Mouse (Mus musculus) v-Abl transformed pro-B cells (cell line): ENCODE measurements around the gene Fnip2.

Source experiments
- in situ Hi-C, 2 experiments: fragments of 400-800 bp; cut with MboI; formaldehyde crosslinking; loops; one replicate each; pipeline ENCODE4 v1.15.1; 2025; ENCODE audit not compliant: unreplicated experiment in 2 of 2

Gene Fnip2

DNA sequence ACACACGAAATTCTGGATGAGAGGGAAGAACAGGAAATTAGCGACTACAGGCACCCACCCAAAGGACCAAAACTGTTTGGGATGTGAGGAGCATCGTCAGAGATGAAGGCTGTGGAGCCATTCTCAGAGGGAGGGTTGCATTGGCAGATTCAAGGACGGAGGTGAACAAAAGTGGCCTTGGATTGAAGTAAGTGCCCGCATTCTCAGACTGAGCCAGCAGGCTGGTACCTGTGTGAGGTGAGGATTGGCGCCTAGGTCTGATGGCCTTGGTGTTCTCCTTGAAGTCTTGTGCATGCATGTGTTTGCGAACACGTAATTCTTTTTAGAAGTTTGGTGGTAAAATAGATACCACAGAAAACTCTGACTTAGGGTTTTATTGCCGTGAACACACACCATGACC is 133.2 kb downstream of the Fnip2 start:
- in situ Hi-C loops = loop anchor here in 1 of 2 experiments (10.0 kb wide), 1 partner anchor 210 kb away; no protein-coding TSS in a partner anchor

DNA sequence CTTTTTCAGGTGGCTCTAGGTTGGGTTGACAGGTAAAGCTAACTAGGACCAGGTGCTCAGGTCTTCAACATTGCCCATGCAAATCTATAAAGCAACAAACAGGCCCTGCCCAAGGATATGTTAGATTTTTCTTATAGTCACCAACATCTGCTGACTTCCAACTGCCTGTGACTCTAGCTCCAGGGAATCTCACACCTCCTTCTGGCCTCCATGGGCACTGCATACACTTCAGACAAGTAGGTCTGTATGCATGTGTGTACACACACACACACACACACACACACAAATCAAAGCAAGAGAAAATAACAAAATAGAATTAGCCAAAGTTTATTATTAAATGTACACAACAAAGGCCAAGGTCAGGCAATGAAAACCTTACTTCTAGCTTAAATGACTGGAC is 134.0 kb downstream of the Fnip2 start:
- in situ Hi-C loops = loop anchor here in 1 of 2 experiments (10.0 kb wide), 1 partner anchor 209 kb away; no protein-coding TSS in a partner anchor

- in situ Hi-C loops = no loop called here
Observed at GRCm38 (mm10) chr3:79425441-79425840, 142.2 kb downstream of the Fnip2 start.

DNA sequence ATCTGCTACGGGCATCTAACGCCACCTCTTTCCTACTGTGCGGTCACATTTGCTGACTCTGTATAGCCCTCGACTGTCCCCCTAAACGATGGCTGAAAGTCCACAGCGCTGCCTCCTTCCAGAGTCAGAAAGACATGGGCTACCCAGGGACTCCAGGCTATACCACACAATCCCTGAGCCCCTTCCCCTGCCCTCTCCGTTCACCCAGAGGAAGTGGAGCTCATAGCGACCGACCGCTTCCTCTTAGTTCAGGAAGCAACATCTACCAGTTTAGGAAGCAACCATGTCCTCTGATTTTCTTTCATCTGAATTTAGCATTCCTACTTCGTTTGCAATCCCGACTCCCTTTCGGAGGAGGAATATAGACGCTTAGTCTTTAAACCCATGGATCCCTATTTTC is 148.7 kb downstream of the Fnip2 start:
- in situ Hi-C loops = no loop called here

GRCm38 (mm10) chr3:79416944-79417680 is 150.5 kb downstream of the Fnip2 start:
- in situ Hi-C loops = no loop called here

GRCm38 (mm10) chr3:79415929-79416328 is 151.7 kb downstream of the Fnip2 start:
- in situ Hi-C loops = no loop called here

DNA sequence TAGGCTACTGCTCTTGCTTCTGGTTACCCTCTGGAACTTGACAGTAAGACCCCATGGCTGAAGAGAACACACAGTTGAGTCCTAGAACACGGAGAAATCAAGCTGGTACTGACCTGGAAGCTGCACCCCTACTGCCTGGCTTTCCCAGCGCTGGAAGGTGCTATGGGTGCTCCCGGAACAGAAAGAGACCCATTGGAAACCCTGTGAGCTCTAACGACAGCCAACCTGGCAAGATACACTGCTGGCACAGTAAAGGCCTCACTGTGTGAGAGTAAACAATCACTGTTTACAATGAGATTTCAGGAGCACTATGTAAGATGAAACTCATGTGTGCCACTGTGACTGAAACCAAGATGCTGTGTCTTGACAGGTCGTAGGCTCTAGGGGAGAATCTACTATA is 152.5 kb downstream of the Fnip2 start:
- in situ Hi-C loops = no loop called here

- in situ Hi-C loops = no loop called here
Observed at GRCm38 (mm10) chr3:79413492-79413891, 154.1 kb downstream of the Fnip2 start.

- in situ Hi-C loops = no loop called here
Observed at GRCm38 (mm10) chr3:79411666-79412065, 155.9 kb downstream of the Fnip2 start.

DNA sequence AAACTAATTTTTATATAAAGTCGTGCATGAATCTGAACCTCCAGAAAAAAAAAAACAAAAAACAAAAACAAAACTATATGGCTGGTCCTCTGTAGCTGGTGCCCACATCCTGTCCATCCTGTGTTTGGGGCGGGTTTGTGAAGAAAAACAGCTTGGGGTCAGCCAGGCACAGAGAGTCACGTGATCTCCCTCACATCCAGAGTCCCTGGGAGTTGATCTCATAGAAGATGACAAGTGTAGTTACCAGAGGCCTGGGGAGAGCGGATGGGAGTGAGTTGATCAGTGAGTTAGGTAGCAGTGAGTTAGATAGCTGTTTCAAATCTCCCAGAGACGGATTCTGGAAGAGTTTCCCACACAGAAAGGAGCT is 157.0 kb downstream of the Fnip2 start:
- in situ Hi-C loops = no loop called here

DNA sequence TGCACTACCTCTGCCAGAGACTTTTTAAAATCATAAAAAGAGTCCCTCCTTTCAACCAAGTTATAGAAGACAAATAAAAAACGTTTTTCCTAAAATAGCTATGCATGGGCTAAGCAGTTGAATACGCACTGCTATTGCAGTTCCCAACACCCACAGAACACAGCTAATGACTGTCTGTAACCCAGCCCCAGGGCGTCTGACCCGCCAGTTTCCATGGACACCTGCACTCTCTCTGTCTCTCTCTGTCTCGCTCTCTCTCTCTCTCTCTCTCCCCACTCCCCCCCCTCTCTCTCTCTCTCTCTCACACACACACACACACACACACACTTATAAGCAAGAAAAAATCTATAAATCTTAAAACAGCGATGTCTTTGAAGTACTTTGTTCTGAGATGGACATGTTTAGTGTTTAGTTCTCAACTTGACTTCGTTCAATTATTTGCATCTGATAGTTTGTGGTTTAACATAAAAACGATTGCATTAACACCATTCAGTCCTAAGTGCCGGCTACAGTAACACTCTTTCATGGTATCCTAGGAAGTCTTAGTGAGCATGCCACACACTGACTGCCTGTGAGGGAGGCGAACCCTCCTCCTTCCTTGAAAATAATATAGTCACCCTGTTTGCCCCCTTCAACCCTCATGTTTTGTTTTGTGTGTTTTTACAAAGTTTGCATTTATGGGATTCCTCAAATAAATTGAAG is 157.5 kb downstream of the Fnip2 start:
- in situ Hi-C loops = no loop called here

GRCm38 (mm10) chr3:79408546-79408945 is 159.1 kb downstream of the Fnip2 start:
- in situ Hi-C loops = no loop called here
